Mouse (Mus musculus): ENCODE measurements around the gene Ptpn22.

GRCm38 (mm10) chr3:103850644-103851363 lies 8.8 kb upstream of the Ptpn22 start:
- TF ChIP-seq POLR2A (IDR thresholded peaks at IDR 0.05; ENCODE audit: low read depth, low read length): no peak
- TF ChIP-seq CTCF (IDR thresholded peaks at IDR 0.05; ENCODE audit: extremely low read depth, insufficient read length, insufficient replicate concordance, low read depth, low read length): no peak
